Mouse (Mus musculus): ENCODE results near the gene Fdxr. TPM values are rescaled to one million over a fixed set of nuclear protein-coding genes. Genes with fewer than 3 reads are reported as not detected.

Gene Fdxr
- total and polyA plus RNA-seq, 2 experiments from 2014 or later, result 16.4 to 18.6 TPM

- Histone ChIP-seq H3K27ac (ENCODE audit: low read depth, low read length) (no peak overlapping the region), H3K4me1 (ENCODE audit: insufficient read depth) (no peaks in the 10 kb centered on the region; the same call in 1 of the 2 replicates), H3K4me2 (ENCODE audit: low read depth) (no peak overlapping the region), H3K27me3 (ENCODE audit: insufficient read depth, low read length) (no peaks in the 10 kb centered on the region), H3K9me3 (ENCODE audit: low read length) (no peaks in the 10 kb centered on the region), H3K4me3 (ENCODE audit: low read depth, low read length) (no peak overlapping the region), H3K9ac (no peak overlapping the region), H3K36me3 (ENCODE audit: insufficient read depth) (no peaks in the 10 kb centered on the region)
- WGBS, result 67% methylated on average over 9 of the region's 9 CpGs
- DNase-seq (no peak), ATAC-seq (no peak)
- no peak for TF ChIP-seq CTCF (IDR thresholded peaks at IDR 0.05; ENCODE audit: low read depth)
Observed at GRCm38 (mm10) chr11:115283486-115283765, 6.6 kb upstream of the Fdxr start.

DNA sequence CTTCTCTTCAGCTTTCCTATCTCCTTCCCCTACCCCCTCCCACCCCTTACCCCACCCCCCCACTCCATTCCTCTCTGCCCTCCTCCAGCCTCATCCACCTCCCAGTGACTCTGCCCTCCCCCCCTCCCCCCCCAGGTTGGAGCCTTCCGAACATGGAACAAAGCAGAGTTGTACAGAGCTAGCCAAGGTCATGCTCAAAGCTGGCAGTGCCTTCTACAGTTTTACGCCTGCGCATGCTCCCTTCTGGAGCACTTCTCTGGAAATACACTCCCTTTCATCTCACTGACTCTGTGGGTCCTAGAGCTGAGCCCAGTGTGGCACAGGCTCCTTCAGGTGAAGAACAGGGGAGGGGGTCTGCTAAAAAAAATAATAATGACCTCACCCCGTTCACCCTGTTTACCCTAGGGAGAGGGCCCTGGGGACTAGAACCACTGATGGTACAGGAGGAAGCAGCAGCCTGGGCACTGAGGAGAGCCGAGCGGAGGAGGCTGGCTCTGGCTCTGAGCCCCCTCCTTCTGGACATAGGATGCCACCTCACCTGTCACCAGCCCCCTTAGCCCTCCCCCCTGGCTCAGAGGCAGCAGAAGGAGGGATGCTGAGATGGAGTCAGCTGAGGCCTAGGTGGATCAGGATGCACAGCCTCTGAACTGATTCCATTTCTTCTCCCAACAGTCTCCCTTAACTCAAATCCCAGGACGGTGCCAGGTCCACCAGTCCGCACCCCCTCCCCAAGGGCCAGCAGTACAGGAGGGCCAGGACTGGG is 6.1 kb upstream of the Fdxr start:
- Histone ChIP-seq H3K9me3 (ENCODE audit: low read length) (no peaks in the 10 kb centered on the region), H3K4me1 (ENCODE audit: insufficient read depth) (no peaks in the 10 kb centered on the region; the same call in 1 of the 2 replicates), H3K27ac (ENCODE audit: low read depth, low read length) (peak overlapping the region; percentile 16; the same call in 1 of the 2 replicates), H3K36me3 (ENCODE audit: insufficient read depth) (no peaks in the 10 kb centered on the region), H3K27me3 (ENCODE audit: insufficient read depth, low read length) (no peaks in the 10 kb centered on the region), H3K4me3 (ENCODE audit: low read depth, low read length) (no peak overlapping the region), H3K9ac (no peak overlapping the region), H3K4me2 (ENCODE audit: low read depth) (no peak overlapping the region)
- 79% methylated on average over 8 of the region's 8 CpGs for WGBS
- peak; percentile 65 for ATAC-seq
- DNase-seq, result peak; percentile 49
- TF ChIP-seq CTCF (IDR thresholded peaks at IDR 0.05; ENCODE audit: low read depth), result no peak

DNA sequence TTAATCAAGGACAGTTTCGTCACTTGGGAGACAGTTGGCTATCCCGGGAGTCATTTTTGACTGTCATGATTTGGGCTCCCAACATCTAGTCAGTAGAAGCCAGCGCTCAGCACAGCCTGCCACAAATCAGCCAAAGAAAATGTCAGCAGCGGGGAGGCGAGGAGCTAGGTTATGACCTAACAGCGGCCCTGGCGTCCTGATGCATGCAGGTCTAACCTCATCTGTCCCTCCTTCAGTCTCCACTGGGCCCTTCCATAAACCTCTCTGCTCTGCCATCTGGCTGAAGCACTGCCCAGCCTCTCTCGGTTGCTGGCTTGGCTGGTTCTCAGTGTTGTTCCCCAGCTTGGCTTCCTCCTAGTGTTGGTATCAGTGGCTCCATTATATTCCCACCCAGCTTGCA is 5.4 kb upstream of the Fdxr start:
- no peak for TF ChIP-seq CTCF (IDR thresholded peaks at IDR 0.05; ENCODE audit: low read depth)
- WGBS, result 74% methylated on average over 8 of the region's 8 CpGs
- Histone ChIP-seq H3K4me1 (ENCODE audit: insufficient read depth) (no peaks in the 10 kb centered on the region; the same call in 1 of the 2 replicates), H3K9me3 (ENCODE audit: low read length) (no peaks in the 10 kb centered on the region), H3K36me3 (ENCODE audit: insufficient read depth) (no peaks in the 10 kb centered on the region), H3K4me2 (ENCODE audit: low read depth) (no peak overlapping the region), H3K27me3 (ENCODE audit: insufficient read depth, low read length) (no peaks in the 10 kb centered on the region), H3K27ac (ENCODE audit: low read depth, low read length) (peak overlapping the region; percentile 16; the same call in 1 of the 2 replicates), H3K4me3 (ENCODE audit: low read depth, low read length) (no peak overlapping the region), H3K9ac (no peak overlapping the region)
- ATAC-seq, result peak; percentile 64
- peak; percentile 39 for DNase-seq

DNA sequence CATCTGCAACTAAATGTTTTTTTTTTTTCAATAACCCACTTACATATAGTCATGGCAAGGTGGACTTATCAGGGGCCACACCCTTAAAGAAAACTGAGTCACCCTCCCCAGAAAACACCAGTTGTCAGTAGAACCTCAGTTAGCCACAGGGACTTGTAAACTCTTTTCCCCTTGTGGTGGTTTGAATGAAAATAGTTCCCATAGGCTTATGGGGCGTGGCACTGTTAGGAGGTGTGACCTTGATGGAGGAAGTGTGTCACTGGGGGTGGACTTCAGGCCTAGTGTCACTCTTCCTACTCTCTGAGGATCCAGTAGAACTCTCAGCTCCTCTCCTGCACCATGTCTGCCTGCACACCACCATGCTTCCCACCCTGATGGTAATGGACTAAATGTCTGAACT is 2.9 kb upstream of the Fdxr start:
- no peaks in the 10 kb centered on the region for H3K9me3 ChIP-seq (ENCODE audit: low read length)
- no peak overlapping the region for H3K4me3 ChIP-seq (ENCODE audit: low read depth, low read length)
- DNase-seq, result no peak
- H3K36me3 ChIP-seq (ENCODE audit: insufficient read depth), result no peaks in the 10 kb centered on the region
- ATAC-seq, result no peak
- no peak overlapping the region for H3K27ac ChIP-seq (ENCODE audit: low read depth, low read length)
- WGBS, result 72% methylated on average over 1 of the region's 1 CpGs
- H3K27me3 ChIP-seq (ENCODE audit: insufficient read depth, low read length), result no peaks in the 10 kb centered on the region
- no peak overlapping the region for H3K4me2 ChIP-seq (ENCODE audit: low read depth)
- H3K4me1 ChIP-seq (ENCODE audit: insufficient read depth), result 0 out of 2 replicates have a peak, but pooled peaks cover 6% of the 10 kb centered on the region
- TF ChIP-seq CTCF (IDR thresholded peaks at IDR 0.05; ENCODE audit: low read depth), result no peak
- no peak overlapping the region for H3K9ac ChIP-seq

DNA sequence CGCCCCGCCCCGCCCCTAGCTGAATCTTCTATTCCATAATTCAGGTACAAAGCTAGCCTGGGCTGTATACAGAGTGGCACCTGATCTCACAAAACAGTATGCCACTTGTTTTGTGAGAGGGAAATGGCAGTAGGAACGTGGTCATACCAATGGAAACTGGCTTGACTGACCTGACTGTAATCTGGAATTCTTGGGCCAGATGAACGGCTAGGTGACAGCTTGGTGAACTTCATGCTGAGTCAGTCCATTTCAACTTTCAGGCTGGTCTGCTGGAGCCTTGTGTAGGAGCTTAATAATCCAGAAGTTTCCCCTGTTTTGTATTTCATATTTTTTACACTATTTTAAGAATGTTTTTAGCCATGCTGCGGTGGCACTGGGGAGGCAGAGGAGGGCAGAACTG is 1.3 kb upstream of the Fdxr start:
- Histone ChIP-seq H3K4me3 (ENCODE audit: low read depth, low read length) (no peak overlapping the region), H3K9me3 (ENCODE audit: low read length) (no peaks in the 10 kb centered on the region), H3K4me2 (ENCODE audit: low read depth) (no peak overlapping the region), H3K9ac (no peak overlapping the region), H3K36me3 (ENCODE audit: insufficient read depth) (no peaks in the 10 kb centered on the region), H3K27ac (ENCODE audit: low read depth, low read length) (no peak overlapping the region), H3K4me1 (ENCODE audit: insufficient read depth) (0 out of 2 replicates have a peak, but pooled peaks cover 6% of the 10 kb centered on the region), H3K27me3 (ENCODE audit: insufficient read depth, low read length) (no peaks in the 10 kb centered on the region)
- no peak for DNase-seq
- TF ChIP-seq CTCF (IDR thresholded peaks at IDR 0.05; ENCODE audit: low read depth), result no peak
- 86% methylated on average over 6 of the region's 6 CpGs for WGBS
- no peak for ATAC-seq

GRCm38 (mm10) chr11:115277604-115277975 is 740 bp upstream of the Fdxr start:
- peak overlapping the region; percentile 88 for H3K27ac ChIP-seq (ENCODE audit: low read depth, low read length)

DNA sequence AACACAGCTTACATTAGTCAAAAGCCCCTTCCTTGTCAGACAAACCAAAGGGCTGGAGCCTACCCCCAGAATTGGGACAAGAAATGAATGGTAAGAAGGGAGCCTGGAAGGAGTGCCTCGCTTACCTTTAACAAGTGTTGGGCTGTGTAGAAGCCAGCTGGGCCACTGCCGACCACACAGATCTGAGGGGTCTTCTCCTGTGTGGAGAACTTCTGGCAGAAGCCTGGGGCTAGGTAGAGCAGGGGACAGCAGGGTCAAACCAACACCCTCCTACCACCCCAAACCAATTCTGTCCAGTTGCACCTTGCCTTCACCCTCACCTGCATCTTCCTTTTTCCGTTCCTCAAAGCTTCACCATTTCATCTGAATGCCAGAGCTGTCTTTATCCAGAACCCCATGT is 896 bp downstream of the Fdxr start:
- no peak for TF ChIP-seq CTCF (IDR thresholded peaks at IDR 0.05; ENCODE audit: low read depth)
- peak overlapping the region; percentile 78 for H3K4me2 ChIP-seq (ENCODE audit: low read depth)
- 47% methylated on average over 3 of the region's 3 CpGs for WGBS
- H3K27ac ChIP-seq (ENCODE audit: low read depth, low read length), result 0 out of 2 replicates have a peak overlapping the region, but pooled peaks have one; percentile 88
- no peaks in the 10 kb centered on the region for H3K9me3 ChIP-seq (ENCODE audit: low read length)
- peak overlapping the region; percentile 77 for H3K9ac ChIP-seq
- H3K4me1 ChIP-seq (ENCODE audit: insufficient read depth), result 0 out of 2 replicates have a peak, but pooled peaks cover 6% of the 10 kb centered on the region
- DNase-seq (no peak), ATAC-seq (no peak)
- peaks cover 6% of the 10 kb centered on the region; the same call in 1 of the 2 replicates for H3K36me3 ChIP-seq (ENCODE audit: insufficient read depth)
- H3K4me3 ChIP-seq (ENCODE audit: low read depth, low read length), result peak overlapping the region; percentile 74
- H3K27me3 ChIP-seq (ENCODE audit: insufficient read depth, low read length), result no peaks in the 10 kb centered on the region

More at GRCm38 (mm10) chr11:115277604-115277975, 740 bp upstream of the Fdxr start:
- H3K9ac ChIP-seq, result peak overlapping the region; percentile 77
- TF ChIP-seq CTCF (IDR thresholded peaks at IDR 0.05; ENCODE audit: low read depth), result no peak
- WGBS, result 21% methylated on average over 7 of the region's 7 CpGs
- H3K4me3 ChIP-seq (ENCODE audit: low read depth, low read length), result peak overlapping the region; percentile 74
- no peaks in the 10 kb centered on the region for H3K27me3 ChIP-seq (ENCODE audit: insufficient read depth, low read length)
- ATAC-seq (no peak), DNase-seq (no peak)
- no peaks in the 10 kb centered on the region for H3K9me3 ChIP-seq (ENCODE audit: low read length)
- H3K4me1 ChIP-seq (ENCODE audit: insufficient read depth), result 0 out of 2 replicates have a peak, but pooled peaks cover 6% of the 10 kb centered on the region
- no peaks in the 10 kb centered on the region for H3K36me3 ChIP-seq (ENCODE audit: insufficient read depth)
- peak overlapping the region; percentile 79 for H3K4me2 ChIP-seq (ENCODE audit: low read depth)

All from forebrain, postnatal 0 days (tissue).